Mouse (Mus musculus) myocyte (in vitro differentiated cells): Measurements from ENCODE around the gene Fshb. TPM values are rescaled to one million over a fixed set of nuclear protein-coding genes. Genes with fewer than 3 reads are reported as not detected.

Experiments used
- H3K27me3 ChIP-seq: one replicate; pipeline ENCODE4 v1.6.1; 2011; ENCODE audit not compliant: control insufficient read depth, insufficient read depth, insufficient read length
- H3K36me3 ChIP-seq: one replicate; pipeline ENCODE4 v1.6.1; 2011; ENCODE audit not compliant: control insufficient read depth, insufficient read depth
- H3K4me2 ChIP-seq: one replicate; pipeline ENCODE4 v1.6.1; 2011; ENCODE audit warnings: low read depth, control low read depth
- H3K4me3 ChIP-seq: one replicate; pipeline ENCODE4 v1.5.1; 2011; ENCODE audit warnings: mild to moderate bottlenecking, control low read depth, moderate library complexity
- H3K79me2 ChIP-seq: one replicate; pipeline ENCODE4 v1.6.1; 2011; ENCODE audit not compliant: control insufficient read depth, insufficient read depth
- H3ac ChIP-seq: one replicate; pipeline ENCODE4 v1.6.1; 2011; ENCODE audit not compliant: control insufficient read depth, insufficient read length
- CEBPB ChIP-seq: IDR thresholded peaks from 2 replicates; pipeline ENCODE4 v1.6.1; 2011; ENCODE audit warnings: mild to moderate bottlenecking, moderate library complexity; ENCODE audit not compliant: poor library complexity, insufficient read depth, severe bottlenecking
- E2F4 ChIP-seq: IDR thresholded peaks from one replicate; pipeline ENCODE4 v1.6.1; 2011; ENCODE audit warnings: mild to moderate bottlenecking, control low read depth, moderate library complexity; ENCODE audit not compliant: insufficient read depth
- MAX ChIP-seq: IDR thresholded peaks from one replicate; pipeline ENCODE4 v1.6.1; 2011; ENCODE audit warnings: low read depth, mild to moderate bottlenecking, control low read depth
- MYOD1 ChIP-seq, 3 experiments: IDR thresholded peaks; one replicate each; pipeline ENCODE4 v1.6.1; 2011; ENCODE audit warnings: control low read depth in 2 of 3, low read depth in 2 of 3, mild to moderate bottlenecking in 2 of 3, moderate library complexity in 1 of 3; ENCODE audit not compliant: insufficient read length in 2 of 3, control insufficient read depth in 1 of 3
- MYOG ChIP-seq, 3 experiments: IDR thresholded peaks; one replicate each; pipeline ENCODE4 v1.6.1; 2011; ENCODE audit warnings: control low read depth in 2 of 3, low read depth in 2 of 3, mild to moderate bottlenecking in 2 of 3; ENCODE audit not compliant: insufficient read length in 2 of 3, control insufficient read depth in 1 of 3, insufficient read depth in 1 of 3
- POLR2A ChIP-seq: IDR thresholded peaks from one replicate; pipeline ENCODE4 v1.6.1; 2011; ENCODE audit warnings: low read depth, mild to moderate bottlenecking, control low read depth, moderate library complexity; ENCODE audit not compliant: insufficient read length
- POLR2AphosphoS2 ChIP-seq: IDR thresholded peaks from one replicate; pipeline ENCODE4 v1.6.1; 2011; ENCODE audit warnings: low read depth, control low read depth; ENCODE audit not compliant: insufficient read length
- REST ChIP-seq: IDR thresholded peaks from one replicate; pipeline ENCODE4 v1.6.1; 2011; ENCODE audit warnings: mild to moderate bottlenecking, control low read depth, moderate library complexity; ENCODE audit not compliant: insufficient read depth, insufficient read length
- SRF ChIP-seq: IDR thresholded peaks from one replicate; pipeline ENCODE4 v1.6.1; 2011; ENCODE audit warnings: low read depth; ENCODE audit not compliant: control insufficient read depth, insufficient read length
- TCF12 ChIP-seq: IDR thresholded peaks from one replicate; pipeline ENCODE4 v1.6.1; 2011; ENCODE audit warnings: mild to moderate bottlenecking, control low read depth; ENCODE audit not compliant: poor library complexity, insufficient read depth, severe bottlenecking
- TCF3 ChIP-seq: IDR thresholded peaks from one replicate; pipeline ENCODE4 v1.6.1; 2011; ENCODE audit warnings: low read depth, control low read depth; ENCODE audit not compliant: insufficient read length
- USF1 ChIP-seq: IDR thresholded peaks from one replicate; pipeline ENCODE4 v1.6.1; 2011; ENCODE audit warnings: low read depth, mild to moderate bottlenecking, control low read depth, moderate library complexity
- polyA plus RNA-seq: library from polyadenylated mRNA; unstranded; fragments of >200 nt; fragmentation: generic; extraction: Trizol; gene quantifications from one replicate; pipeline ENCODE4 v1.2.1, GENCODE M21; 2012; ENCODE audit warnings: missing spikeins

The Fshb gene
- polyA plus RNA-seq, 1 experiment: not detected

GRCm38 (mm10) chr2:107013161-107013560, 46.3 kb downstream of the Fshb start:
- no peak overlapping the region for H3K4me3 ChIP-seq
- no peaks in the 10 kb centered on the region for H3K27me3 ChIP-seq
- H3K79me2 ChIP-seq: no peaks in the 10 kb centered on the region
- no peak overlapping the region for H3K4me2 ChIP-seq
- no peak overlapping the region for H3ac ChIP-seq
- TF ChIP-seq TCF3 (no peak), SRF (no peak), CEBPB (no peak), POLR2AphosphoS2 (no peak), TCF12 (no peak), USF1 (no peak), POLR2A (no peak), MYOD1 (IDR thresholded peaks at IDR 0.05; ENCODE audit: control insufficient read depth in 1 of 3, insufficient read length in 2 of 3, low read depth in 2 of 3) (no peak), MYOG (IDR thresholded peaks at IDR 0.05; ENCODE audit: control insufficient read depth in 1 of 3, insufficient read depth in 1 of 3, insufficient read length in 2 of 3, low read depth in 2 of 3) (no peak), REST (no peak), E2F4 (no peak), MAX (no peak)
- H3K36me3 ChIP-seq: no peaks in the 10 kb centered on the region

DNA sequence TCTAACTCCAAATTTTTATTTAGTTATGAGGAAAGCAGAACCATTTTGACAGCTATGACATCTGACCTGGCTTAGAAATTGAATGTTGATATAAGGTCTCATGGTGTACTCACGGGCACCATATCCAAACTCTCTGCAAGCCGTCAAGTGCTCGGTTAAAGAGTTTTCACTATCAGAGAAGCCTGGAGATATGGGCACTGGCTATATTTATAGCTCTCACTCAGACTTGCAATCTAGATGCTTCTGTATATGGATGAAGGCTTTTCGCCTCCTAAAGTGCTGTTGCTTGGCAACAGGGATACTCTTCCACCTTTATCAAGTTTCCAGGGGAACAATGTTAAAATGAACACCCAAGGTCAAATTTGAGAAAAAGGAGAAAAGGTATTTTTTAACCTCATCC, 47.1 kb downstream of the Fshb start:
- no peak for TF ChIP-seq TCF3
- no peak for TF ChIP-seq POLR2AphosphoS2
- no peak for TF ChIP-seq SRF
- no peak for TF ChIP-seq TCF12
- no peak for TF ChIP-seq POLR2A
- no peak for TF ChIP-seq E2F4
- TF ChIP-seq MYOD1 (IDR thresholded peaks at IDR 0.05; ENCODE audit: control insufficient read depth in 1 of 3, insufficient read length in 2 of 3, low read depth in 2 of 3): no peak
- no peak for TF ChIP-seq MYOG (IDR thresholded peaks at IDR 0.05; ENCODE audit: control insufficient read depth in 1 of 3, insufficient read depth in 1 of 3, insufficient read length in 2 of 3, low read depth in 2 of 3)
- TF ChIP-seq REST: no peak
- no peak for TF ChIP-seq CEBPB
- no peak for TF ChIP-seq USF1
- no peak for TF ChIP-seq MAX
- no peak overlapping the region for H3K4me2 ChIP-seq
- no peak overlapping the region for H3K4me3 ChIP-seq

GRCm38 (mm10) chr2:107010160-107010559, 49.3 kb downstream of the Fshb start:
- H3K79me2 ChIP-seq: no peaks in the 10 kb centered on the region
- no peaks in the 10 kb centered on the region for H3K27me3 ChIP-seq
- TF ChIP-seq MYOG (IDR thresholded peaks at IDR 0.05; ENCODE audit: control insufficient read depth in 1 of 3, insufficient read depth in 1 of 3, insufficient read length in 2 of 3, low read depth in 2 of 3) (no peak), TCF3 (no peak), REST (no peak), SRF (no peak), CEBPB (no peak), POLR2AphosphoS2 (no peak), MAX (no peak), TCF12 (no peak), E2F4 (no peak), MYOD1 (IDR thresholded peaks at IDR 0.05; ENCODE audit: control insufficient read depth in 1 of 3, insufficient read length in 2 of 3, low read depth in 2 of 3) (no peak)
- H3K4me2 ChIP-seq: no peak overlapping the region
- no peak overlapping the region for H3K4me3 ChIP-seq
- no peaks in the 10 kb centered on the region for H3K36me3 ChIP-seq
- H3ac ChIP-seq: no peak overlapping the region

More for the DNA sequence above, 47.1 kb downstream of the Fshb start:
- Histone ChIP-seq H3ac (no peak overlapping the region), H3K79me2 (no peaks in the 10 kb centered on the region), H3K27me3 (no peaks in the 10 kb centered on the region), H3K36me3 (no peaks in the 10 kb centered on the region)

- TF ChIP-seq USF1: no peak
- TF ChIP-seq TCF12: no peak
- no peak for TF ChIP-seq SRF
- no peak for TF ChIP-seq POLR2A
- TF ChIP-seq CEBPB: no peak
- TF ChIP-seq POLR2AphosphoS2: no peak
- TF ChIP-seq MYOD1 (IDR thresholded peaks at IDR 0.05; ENCODE audit: control insufficient read depth in 1 of 3, insufficient read length in 2 of 3, low read depth in 2 of 3): no peak
- TF ChIP-seq REST: no peak
- no peak for TF ChIP-seq E2F4
- no peak for TF ChIP-seq MYOG (IDR thresholded peaks at IDR 0.05; ENCODE audit: control insufficient read depth in 1 of 3, insufficient read depth in 1 of 3, insufficient read length in 2 of 3, low read depth in 2 of 3)
- TF ChIP-seq MAX: no peak
- TF ChIP-seq TCF3: no peak
- Histone ChIP-seq H3K4me3 (no peak overlapping the region), H3K4me2 (no peak overlapping the region), H3K79me2 (no peaks in the 10 kb centered on the region), H3K27me3 (no peaks in the 10 kb centered on the region), H3K36me3 (no peaks in the 10 kb centered on the region), H3ac (no peak overlapping the region)
Observed at GRCm38 (mm10) chr2:107006378-107006777, 53.1 kb downstream of the Fshb start.

Other genes starting within 250 kb of the Fshb start
- 25.7 TPM for gene Arl14ep, start 85.2 kb downstream of the Fshb start, polyA plus RNA-seq
- gene Kcna4, start 231.0 kb upstream of the Fshb start, polyA plus RNA-seq: 0.02 TPM